Mouse (Mus musculus): ENCODE measurements around the gene Ttc7. TPM values are rescaled to one million over a fixed set of nuclear protein-coding genes. Genes with fewer than 3 reads are reported as not detected.

Gene Ttc7
- total and polyA plus RNA-seq, 3 experiments, result 22.8 to 42.4 TPM; not detected in 1

DNA sequence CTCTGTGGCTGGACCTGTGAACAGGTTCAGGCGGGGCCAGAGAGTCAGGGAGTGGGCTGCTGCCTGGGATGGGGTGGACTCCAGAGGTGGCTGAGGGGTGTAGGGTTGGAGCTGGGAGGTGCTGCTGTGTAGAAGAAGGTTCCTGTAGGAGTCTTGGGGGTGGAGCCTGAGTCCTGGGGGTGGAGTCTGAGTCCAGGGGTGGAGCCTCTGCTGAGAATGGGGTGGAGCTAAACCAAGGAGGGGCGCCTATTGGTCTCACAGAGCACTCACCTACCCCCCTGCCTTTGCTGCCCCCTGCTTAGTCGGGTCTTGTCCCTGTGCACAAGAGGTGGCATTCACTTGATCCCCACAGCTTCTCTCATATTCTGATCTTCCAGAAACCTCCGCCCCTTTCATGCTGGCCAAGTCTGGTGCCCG lies 31.9 kb downstream of the Ttc7 start:
- peaks cover 1 to 4% of the 10 kb centered on the region in 2 experiments; a peak in 2 of 4 replicates for H3K4me1 ChIP-seq (ENCODE audit: control insufficient read depth in 1 of 2, insufficient read depth in 2 of 2, low read length in 2 of 2)
- TF ChIP-seq TCF12 (IDR thresholded peaks at IDR 0.05; ENCODE audit: low read depth, low read length) (no peak), JUND (IDR thresholded peaks at IDR 0.05; ENCODE audit: low read depth, low read length) (no peak), USF1 (IDR thresholded peaks at IDR 0.05; ENCODE audit: low read depth, low read length) (no peak), GATA1 (IDR thresholded peaks at IDR 0.05; ENCODE audit: low read depth, low read length) (no peak), ETS1 (IDR thresholded peaks at IDR 0.05; ENCODE audit: low read depth, low read length) (no peak), NRF1 (IDR thresholded peaks at IDR 0.05; ENCODE audit: insufficient read depth, low read depth, low read length, poor library complexity, severe bottlenecking) (no peak), UBTF (IDR thresholded peaks at IDR 0.05; ENCODE audit: borderline replicate concordance, insufficient read depth, low read depth, low read length) (no peak), NELFE (IDR thresholded peaks at IDR 0.05; ENCODE audit: low read depth, low read length) (no peak), ELF1 (IDR thresholded peaks at IDR 0.05; ENCODE audit: low read depth, low read length) (no peak), RCOR1 (IDR thresholded peaks at IDR 0.05; ENCODE audit: low read depth, low read length) (no peak), MYC (IDR thresholded peaks at IDR 0.05; ENCODE audit: low read depth, low read length) (no peak), CHD2 (IDR thresholded peaks at IDR 0.05; ENCODE audit: low read length) (no peak), MAFK (IDR thresholded peaks at IDR 0.05; ENCODE audit: borderline replicate concordance, low read depth, low read length) (no peak)

DNA sequence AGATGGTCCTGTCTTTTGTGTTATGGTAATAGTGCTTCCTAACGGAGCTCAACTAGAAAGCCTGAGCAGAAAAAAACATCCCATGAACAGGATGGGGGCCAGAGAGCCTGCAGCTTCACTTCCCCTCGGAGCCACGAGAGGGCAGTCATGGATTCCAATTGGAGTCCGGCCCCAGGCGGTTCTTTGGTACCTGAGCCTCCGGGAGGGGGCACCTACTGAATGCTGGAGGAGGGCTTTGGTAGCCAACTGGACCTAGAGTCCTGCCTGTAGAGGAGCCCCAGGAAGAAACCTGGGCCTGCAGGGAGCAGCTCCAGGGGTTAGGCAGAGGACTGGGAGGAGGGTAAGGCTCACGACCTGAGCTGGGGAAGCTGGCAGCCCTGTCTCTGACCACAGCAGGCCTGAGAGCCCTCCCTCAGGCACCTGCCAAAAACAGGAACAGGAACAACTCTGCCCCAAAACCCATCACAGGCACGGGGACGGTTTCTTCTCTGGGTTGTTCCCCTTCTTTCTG lies 32.4 kb downstream of the Ttc7 start:
- peak overlapping the region; percentile 38 for H3K27ac ChIP-seq (ENCODE audit: control insufficient read depth, low read depth, low read length)
- H3K9ac ChIP-seq (ENCODE audit: control insufficient read depth, low read depth, low read length, poor library complexity, severe bottlenecking), result peak overlapping the region; percentile 40
- no peaks in the 10 kb centered on the region for H3K27me3 ChIP-seq (ENCODE audit: control insufficient read depth in 1 of 2, insufficient read depth in 2 of 2, low read length in 2 of 2)
- H3K79me2 ChIP-seq (ENCODE audit: control insufficient read depth, insufficient read depth, low read length, poor library complexity), result no peaks in the 10 kb centered on the region
- H3K4me3 ChIP-seq (ENCODE audit: control insufficient read depth in 1 of 2, insufficient read depth in 1 of 2, low read depth in 2 of 2, low read length in 2 of 2), result no peak overlapping the region
- peaks cover 1 to 4% of the 10 kb centered on the region in 2 experiments; a peak in 2 of 4 replicates for H3K4me1 ChIP-seq (ENCODE audit: control insufficient read depth in 1 of 2, insufficient read depth in 2 of 2, low read length in 2 of 2)
- H3K36me3 ChIP-seq (ENCODE audit: control insufficient read depth in 1 of 2, insufficient read depth in 2 of 2, low read length in 2 of 2), result peaks cover 3 to 5% of the 10 kb centered on the region in 2 experiments; a peak in 3 of 4 replicates
- TF ChIP-seq MYC (IDR thresholded peaks at IDR 0.05; ENCODE audit: low read depth, low read length) (no peak), MEF2A (IDR thresholded peaks at IDR 0.05; ENCODE audit: extremely low read depth, insufficient replicate concordance, low read depth, low read length, poor library complexity, severe bottlenecking) (no peak), CTCF (IDR thresholded peaks at IDR 0.05 in 2 of 3, conservative IDR thresholded peaks at IDR 0.05 in 1 of 3; ENCODE audit: control insufficient read depth in 1 of 3, insufficient read depth in 1 of 3, low read depth in 2 of 3, low read length in 3 of 3, poor library complexity in 1 of 3, severe bottlenecking in 1 of 3) (peak; percentile 64 to 78 (median 75)), ZKSCAN1 (IDR thresholded peaks at IDR 0.05; ENCODE audit: low read depth, low read length) (no peak), MAZ (IDR thresholded peaks at IDR 0.05; ENCODE audit: low read depth, low read length) (peak; percentile 80; the same call in 1 of the 2 replicates), RAD21 (IDR thresholded peaks at IDR 0.05; ENCODE audit: low read depth, low read length) (peak; percentile 69), EP300 (IDR thresholded peaks at IDR 0.05; ENCODE audit: low read depth in 1 of 2, low read length in 2 of 2) (peak in 1 of 2 experiments; percentile 49; a peak in 1 of 4 replicates), ZC3H11A (IDR thresholded peaks at IDR 0.05; ENCODE audit: low read depth, low read length) (peak; percentile 65), SMC3 (IDR thresholded peaks at IDR 0.05; ENCODE audit: low read depth, low read length) (peak; percentile 72), ZNF384 (IDR thresholded peaks at IDR 0.05; ENCODE audit: low read depth, low read length) (0 out of 2 replicates have a peak, but pooled peaks have one; percentile 38)
- peak; percentile 83 for DNase-seq (ENCODE audit: low read depth, low spot score)
- H3K9me3 ChIP-seq (replicated peaks; ENCODE audit: insufficient read depth, low read length), result no peaks in the 10 kb centered on the region

More for the DNA sequence above, 31.9 kb downstream of the Ttc7 start:
- Histone ChIP-seq H3K27me3 (ENCODE audit: control insufficient read depth in 1 of 2, insufficient read depth in 2 of 2, low read length in 2 of 2) (no peaks in the 10 kb centered on the region), H3K9me3 (replicated peaks; ENCODE audit: insufficient read depth, low read length) (no peaks in the 10 kb centered on the region), H3K9ac (ENCODE audit: control insufficient read depth, low read depth, low read length, poor library complexity, severe bottlenecking) (no peak overlapping the region), H3K27ac (ENCODE audit: control insufficient read depth, low read depth, low read length) (no peak overlapping the region), H3K36me3 (ENCODE audit: control insufficient read depth in 1 of 2, insufficient read depth in 2 of 2, low read length in 2 of 2) (peaks cover 3 to 5% of the 10 kb centered on the region in 2 experiments; a peak in 3 of 4 replicates), H3K4me3 (ENCODE audit: control insufficient read depth in 1 of 2, insufficient read depth in 1 of 2, low read depth in 2 of 2, low read length in 2 of 2) (no peak overlapping the region), H3K79me2 (ENCODE audit: control insufficient read depth, insufficient read depth, low read length, poor library complexity) (no peaks in the 10 kb centered on the region)
- DNase-seq (ENCODE audit: low read depth, low spot score), result peak; percentile 62

All from MEL (cell line).